Mouse (Mus musculus): ENCODE data around the gene Irgc1.

DNA sequence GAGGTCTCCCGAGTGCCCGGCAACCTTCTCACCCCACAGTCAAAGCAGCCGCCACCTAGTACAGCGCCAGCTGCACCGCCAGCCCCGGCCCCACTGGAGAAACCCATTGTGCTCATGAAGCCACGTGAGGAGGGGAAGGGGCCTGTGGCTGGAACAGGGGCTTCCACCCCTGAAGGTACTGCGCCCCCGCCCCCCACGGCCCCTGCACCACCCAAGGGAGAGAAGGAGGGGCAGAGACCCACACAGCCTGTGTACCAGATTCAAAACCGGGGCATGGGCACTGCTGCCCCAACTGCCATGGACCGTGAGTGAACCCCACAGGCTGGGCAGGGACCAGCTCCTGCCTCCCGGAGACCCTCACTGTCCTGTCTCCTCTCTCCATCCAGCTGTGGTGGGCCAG lies 46.4 kb downstream of the Irgc1 start:
- no peak for TF ChIP-seq CTCF (IDR thresholded peaks at IDR 0.05; ENCODE audit: low read depth, low read length)
- no peak for TF ChIP-seq POLR2A (IDR thresholded peaks at IDR 0.05; ENCODE audit: insufficient read depth, low read length)

All from ES-Bruce4 (cell line).